Mouse (Mus musculus): ENCODE data around the gene Maip1.
A peak's percentile ranks its signal among the peaks of the same experiment; 100 is the strongest.

The Maip1 gene

GRCm38 (mm10) chr1:57406187-57407151, at the start of gene Maip1, which contains the start of gene Tyw5:
Gene Maip1 (plus strand): TSS chr1:57406328.
Gene Tyw5 (minus strand): TSS chr1:57407101.
- peak; percentile 89 for DNase-seq (ENCODE audit: low read depth, low spot score)

GRCm38 (mm10) chr1:57358546-57358945, 47.6 kb upstream of the Maip1 start:
- DNase-seq (ENCODE audit: low read depth, low spot score) = no peak

GRCm38 (mm10) chr1:57367446-57367845, 38.7 kb upstream of the Maip1 start:
- DNase-seq (ENCODE audit: low read depth, low spot score) = no peak

GRCm38 (mm10) chr1:57369111-57369510, 37.0 kb upstream of the Maip1 start:
- no peak for DNase-seq (ENCODE audit: low read depth, low spot score)

- DNase-seq (ENCODE audit: low read depth, low spot score) = no peak
Measured at GRCm38 (mm10) chr1:57370451-57370850, 35.7 kb upstream of the Maip1 start.

- no peak for DNase-seq (ENCODE audit: low read depth, low spot score)
Measured at GRCm38 (mm10) chr1:57375276-57375675, 30.9 kb upstream of the Maip1 start.

- no peak for DNase-seq (ENCODE audit: low read depth, low spot score)
Measured at GRCm38 (mm10) chr1:57376806-57377205, 29.3 kb upstream of the Maip1 start.

- DNase-seq (ENCODE audit: low read depth, low spot score) = peak; percentile 96
Measured at GRCm38 (mm10) chr1:57377376-57378341, 28.5 kb upstream of the Maip1 start, which contains the start of gene 1700066M21Rik. Gene 1700066M21Rik (plus strand): TSS chr1:57377620.

GRCm38 (mm10) chr1:57386519-57386918, 19.6 kb upstream of the Maip1 start:
- DNase-seq (ENCODE audit: low read depth, low spot score) = no peak

GRCm38 (mm10) chr1:57387876-57388275, 18.3 kb upstream of the Maip1 start:
- no peak for DNase-seq (ENCODE audit: low read depth, low spot score)

GRCm38 (mm10) chr1:57388402-57389155, 17.5 kb upstream of the Maip1 start:
- DNase-seq (ENCODE audit: low read depth, low spot score) = no peak

GRCm38 (mm10) chr1:57390993-57391790, 14.9 kb upstream of the Maip1 start:
- DNase-seq (ENCODE audit: low read depth, low spot score) = no peak

- no peak for DNase-seq (ENCODE audit: low read depth, low spot score)
Measured at GRCm38 (mm10) chr1:57392417-57392816, 13.7 kb upstream of the Maip1 start.

- DNase-seq (ENCODE audit: low read depth, low spot score) = peak; percentile 62
Measured at GRCm38 (mm10) chr1:57394051-57394450, 12.1 kb upstream of the Maip1 start.

GRCm38 (mm10) chr1:57400321-57400720, 5.8 kb upstream of the Maip1 start:
- no peak for DNase-seq (ENCODE audit: low read depth, low spot score)

GRCm38 (mm10) chr1:57400877-57401276, 5.3 kb upstream of the Maip1 start:
- no peak for DNase-seq (ENCODE audit: low read depth, low spot score)

GRCm38 (mm10) chr1:57402116-57402515, 4.0 kb upstream of the Maip1 start:
- DNase-seq (ENCODE audit: low read depth, low spot score) = no peak

- DNase-seq (ENCODE audit: low read depth, low spot score) = no peak
Measured at GRCm38 (mm10) chr1:57408994-57409393, 2.9 kb downstream of the Maip1 start.

GRCm38 (mm10) chr1:57413397-57413796, 7.3 kb downstream of the Maip1 start:
- DNase-seq (ENCODE audit: low read depth, low spot score) = no peak

GRCm38 (mm10) chr1:57423696-57424095, 17.6 kb downstream of the Maip1 start:
- DNase-seq (ENCODE audit: low read depth, low spot score) = peak; percentile 44
